Mouse (Mus musculus) kidney, adult 8-10 months (tissue): ENCODE results near the gene Rap1gap2.

Experiments used
- DNase-seq, 2 experiments: peaks; one replicate each; pipeline ENCODE4 v3.0.0; 2022

The Rap1gap2 gene

DNA sequence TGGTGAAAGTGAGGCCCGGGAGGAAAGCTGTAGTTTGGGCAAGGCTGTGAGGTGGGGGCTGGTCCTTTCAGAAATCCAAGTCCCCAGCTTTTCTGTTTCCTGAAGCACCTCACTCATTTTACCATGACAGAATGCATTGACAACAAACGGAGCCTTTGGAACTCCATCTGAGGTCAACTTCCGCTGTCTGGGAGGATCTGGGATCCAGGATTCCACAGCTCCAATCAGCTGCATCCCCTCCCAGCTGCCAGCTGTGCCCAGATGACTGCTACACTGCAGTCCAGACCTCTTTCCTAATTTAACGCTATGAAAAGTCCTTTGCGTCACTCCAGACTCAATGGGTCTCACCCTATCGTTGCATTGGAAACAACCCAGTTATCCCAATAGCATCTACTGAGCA is 41.0 kb downstream of the Rap1gap2 start:
- DNase-seq = no peak

- no peak for DNase-seq
Observed at GRCm38 (mm10) chr11:74568463-74568862, 42.3 kb downstream of the Rap1gap2 start.

GRCm38 (mm10) chr11:74568004-74568403 is 42.7 kb downstream of the Rap1gap2 start:
- no peak for DNase-seq

DNA sequence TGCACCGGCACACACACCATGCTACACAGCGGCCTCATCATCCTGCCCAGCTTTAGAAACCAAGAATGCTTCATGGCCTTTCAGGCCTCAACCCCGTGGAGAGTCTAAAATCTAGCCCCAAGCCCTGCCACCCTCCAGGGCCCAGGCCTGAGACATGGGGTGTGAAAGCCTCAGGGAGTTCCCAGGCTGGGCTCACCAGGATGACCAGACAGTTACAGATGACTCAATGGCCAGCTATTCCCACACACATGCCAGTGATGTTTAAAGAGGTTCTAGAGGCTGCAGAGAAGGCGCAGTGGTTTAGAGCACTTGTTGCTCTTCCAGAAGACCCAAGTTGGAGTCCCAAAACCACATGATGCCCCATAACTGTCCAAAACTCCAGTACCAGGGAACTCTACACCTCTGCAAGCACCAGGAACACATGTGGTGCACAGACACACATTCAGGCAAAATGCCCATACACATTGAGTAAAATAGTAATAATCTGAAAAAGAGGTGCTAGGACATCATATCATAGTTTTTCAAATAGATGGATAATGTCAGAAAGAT is 44.3 kb downstream of the Rap1gap2 start:
- DNase-seq = no peak

GRCm38 (mm10) chr11:74561392-74561791 is 49.3 kb downstream of the Rap1gap2 start:
- DNase-seq = no peak

- no peak for DNase-seq
Observed at GRCm38 (mm10) chr11:74560600-74561227, 50.0 kb downstream of the Rap1gap2 start.

DNA sequence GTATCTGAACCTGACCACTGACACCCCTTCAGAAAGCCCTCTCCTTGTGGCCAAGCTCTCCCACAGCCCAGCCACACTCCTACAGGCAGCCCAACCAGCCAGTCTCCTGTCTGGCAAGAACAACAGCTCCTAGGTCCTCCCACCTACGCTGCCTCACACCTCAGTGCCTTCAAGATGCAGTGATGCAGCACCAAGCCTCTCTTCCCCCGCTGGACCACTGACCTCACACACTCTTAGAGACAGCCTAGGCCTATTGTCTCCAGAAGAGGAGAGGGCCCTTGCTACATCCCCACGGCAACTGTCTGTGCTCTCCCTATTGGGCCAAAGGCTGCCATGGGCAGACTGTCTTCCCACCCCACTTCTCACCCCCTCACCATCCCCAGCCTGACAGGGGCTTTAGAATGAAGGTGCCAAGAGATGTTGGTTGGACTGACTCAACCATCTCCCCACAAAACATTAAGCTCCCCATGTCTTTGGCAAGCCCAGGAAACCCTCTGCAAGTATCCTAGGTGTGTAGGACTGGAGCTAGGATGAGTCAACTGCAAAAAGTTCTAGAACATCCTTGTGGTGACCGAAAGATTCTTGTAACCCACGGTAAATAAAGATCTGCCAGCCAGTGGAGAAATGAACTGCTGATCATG is 50.8 kb downstream of the Rap1gap2 start:
- no peak for DNase-seq

DNA sequence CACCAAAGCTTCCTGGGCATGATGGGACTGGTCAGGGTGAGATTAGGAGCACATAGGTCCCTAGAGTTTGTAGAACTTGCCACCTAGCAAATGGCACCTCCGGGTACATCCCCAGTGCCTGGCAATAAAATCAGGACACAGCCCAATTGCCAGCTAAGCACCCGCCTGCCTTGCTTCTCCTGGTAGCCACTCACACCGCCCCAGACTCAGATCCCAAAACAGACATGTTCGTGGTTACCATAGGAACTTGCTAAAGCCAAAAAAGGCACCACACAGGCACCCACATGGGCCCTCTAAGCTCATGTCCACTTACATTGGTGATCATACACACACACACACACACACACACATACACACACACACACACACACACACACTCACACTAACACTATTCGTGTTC is 51.8 kb downstream of the Rap1gap2 start:
- no peak for DNase-seq

DNA sequence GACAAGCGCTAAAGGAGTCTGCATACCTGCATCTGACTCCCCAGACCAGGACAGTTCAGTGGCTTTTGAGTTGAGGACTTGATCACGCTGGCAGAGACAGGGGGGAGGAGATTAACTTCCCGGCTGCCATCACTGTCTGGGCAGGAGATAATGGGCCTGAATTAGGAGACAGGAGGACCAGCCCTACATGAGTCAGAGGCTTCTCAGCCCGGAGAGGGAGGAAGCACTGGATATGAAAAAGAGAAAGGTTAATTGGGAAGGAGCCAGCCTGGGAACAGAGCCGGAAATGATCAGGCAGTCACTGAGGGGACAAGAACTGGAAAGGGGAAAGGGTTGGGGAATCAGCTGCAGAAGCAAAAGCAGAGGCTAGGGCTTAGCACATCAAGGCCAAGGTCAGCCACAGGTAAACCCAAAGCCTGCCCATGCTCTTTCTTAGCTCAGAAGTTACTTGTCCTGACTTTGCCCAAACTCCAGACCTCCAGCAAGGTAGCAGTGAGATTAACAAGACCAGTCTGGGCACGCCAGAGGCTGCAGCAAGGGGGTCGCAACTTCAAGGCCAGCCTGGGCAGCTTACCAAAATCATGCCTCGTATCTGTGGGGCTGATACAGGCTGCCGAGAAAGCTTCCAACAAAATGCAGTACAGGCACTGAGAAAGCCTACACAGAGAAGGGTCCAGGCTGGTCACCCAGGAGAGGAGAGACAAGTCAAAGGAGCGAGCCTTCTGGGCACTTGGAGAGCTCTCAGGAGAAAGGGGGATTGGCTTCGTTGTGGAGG is 53.1 kb downstream of the Rap1gap2 start:
- DNase-seq = no peak

- peak in 1 of 2 experiments; percentile 26 for DNase-seq
Observed at GRCm38 (mm10) chr11:74555716-74556374, 54.9 kb downstream of the Rap1gap2 start.

- no peak for DNase-seq
Observed at GRCm38 (mm10) chr11:74554683-74555341, 55.9 kb downstream of the Rap1gap2 start.

DNA sequence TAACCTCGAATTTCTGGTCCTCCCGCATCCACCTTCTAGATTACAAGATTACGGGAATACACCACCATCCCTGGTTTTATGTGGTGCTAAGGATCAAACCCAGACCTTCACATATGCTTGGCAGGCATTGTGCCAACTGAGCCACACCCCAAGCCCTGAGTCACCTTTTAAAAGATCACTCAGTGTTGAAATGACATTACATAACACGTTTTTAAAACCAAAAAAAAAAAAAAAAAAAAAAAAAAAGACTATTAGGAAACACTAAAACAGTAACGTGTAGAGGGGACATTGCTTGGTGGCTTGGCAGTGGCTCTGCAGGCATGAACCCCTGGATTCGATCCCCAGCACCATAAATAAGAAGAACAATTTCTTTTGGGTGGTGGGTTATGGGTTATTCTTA is 59.1 kb downstream of the Rap1gap2 start:
- DNase-seq = no peak

GRCm38 (mm10) chr11:74550615-74551102 is 60.1 kb downstream of the Rap1gap2 start:
- no peak for DNase-seq

GRCm38 (mm10) chr11:74548781-74549382 is 61.8 kb downstream of the Rap1gap2 start:
- peak in 1 of 2 experiments; percentile 24 for DNase-seq

DNA sequence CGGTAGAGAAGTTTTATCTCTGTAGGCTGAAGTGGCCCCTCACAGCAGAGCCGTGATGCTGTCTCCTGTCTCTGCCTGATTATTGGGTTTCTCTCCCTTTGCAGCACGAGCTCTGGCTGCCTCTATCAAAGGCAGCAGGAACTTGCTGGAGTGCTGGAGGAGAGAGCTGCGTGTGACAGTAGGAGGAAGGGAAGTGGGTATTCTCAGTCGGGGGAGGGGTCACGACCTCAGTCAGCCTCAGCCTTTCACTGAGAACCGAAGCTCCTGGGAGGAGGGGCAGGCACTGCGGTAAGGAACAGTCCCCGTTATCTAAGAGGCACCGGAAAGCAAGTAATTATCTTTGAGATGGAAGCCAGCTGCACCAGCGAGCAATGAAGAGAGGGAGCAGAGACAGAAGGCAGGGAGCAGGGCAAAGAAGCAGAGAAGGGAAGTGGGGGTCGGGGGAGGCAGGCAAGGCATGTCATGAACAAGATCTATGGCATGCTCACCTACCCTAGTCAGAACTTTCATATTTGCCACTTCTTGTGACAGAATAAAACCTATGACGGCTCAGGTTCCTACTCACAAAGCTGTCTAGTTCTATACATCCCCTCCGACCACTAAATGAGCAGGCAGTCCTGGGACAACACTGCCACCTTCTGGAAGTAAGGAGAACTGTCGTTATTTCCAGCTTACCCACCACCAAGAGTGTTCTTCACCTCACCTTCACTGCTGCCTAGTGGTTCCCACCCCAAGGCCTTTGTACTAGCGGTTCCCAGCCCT is 63.6 kb downstream of the Rap1gap2 start:
- peak; percentile 25 to 38 for DNase-seq

DNA sequence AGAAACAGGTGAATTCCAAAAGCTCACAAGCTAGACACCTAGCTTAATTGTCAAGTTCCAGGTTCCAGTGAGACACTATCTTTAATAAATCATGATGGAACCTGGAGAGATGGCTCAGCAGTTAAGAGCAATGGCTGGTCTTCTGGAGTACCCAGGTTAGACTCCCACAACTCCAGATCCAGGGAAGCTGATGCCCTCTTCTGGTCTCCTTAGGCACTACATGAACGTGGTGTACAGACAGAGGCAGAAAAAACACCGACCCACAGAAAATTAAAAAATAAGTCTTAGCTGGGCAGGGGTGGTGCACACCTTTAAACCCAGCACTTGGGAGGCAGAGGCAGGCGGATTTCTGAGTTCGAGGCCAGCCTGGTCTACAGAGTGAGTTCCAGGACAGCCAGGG is 64.5 kb downstream of the Rap1gap2 start:
- peak in 1 of 2 experiments; percentile 56 for DNase-seq

- DNase-seq = no peak
Observed at GRCm38 (mm10) chr11:74545560-74545959, 65.2 kb downstream of the Rap1gap2 start.

GRCm38 (mm10) chr11:74537352-74537751 is 73.4 kb downstream of the Rap1gap2 start:
- DNase-seq = no peak

- DNase-seq = peak in 1 of 2 experiments; percentile 42
Observed at GRCm38 (mm10) chr11:74536140-74536842, 74.4 kb downstream of the Rap1gap2 start.

GRCm38 (mm10) chr11:74534380-74534779 is 76.3 kb downstream of the Rap1gap2 start:
- no peak for DNase-seq
